Mouse (Mus musculus) heart, adult 2 months (tissue): ENCODE results near the gene Ifitm5. TPM values are rescaled to one million over a fixed set of nuclear protein-coding genes. Genes with fewer than 3 reads are reported as not detected.

ENCODE experiments used
- DNase-seq, 2 experiments: peaks; one replicate each; pipeline ENCODE4 v3.0.0; 2021
- H3K27ac ChIP-seq: fragments of 200-600 bp; 2 replicates; pipeline ENCODE4 v1.8.1; 2022
- H3K27me3 ChIP-seq: fragments of 200-500 bp; 2 replicates; pipeline ENCODE4 v1.6.1; 2012; ENCODE audit warnings: mild to moderate bottlenecking, low read length, inconsistent platforms, mixed read lengths; ENCODE audit not compliant: control insufficient read depth, insufficient read depth
- H3K36me3 ChIP-seq: fragments of 200-500 bp; 2 replicates; pipeline ENCODE4 v1.6.1; 2012; ENCODE audit warnings: low read length, inconsistent platforms; ENCODE audit not compliant: control insufficient read depth, insufficient read depth
- H3K4me1 ChIP-seq: fragments of 200-500 bp; 2 replicates; pipeline ENCODE4 v1.6.1; 2011; ENCODE audit warnings: low read length; ENCODE audit not compliant: control insufficient read depth, insufficient read depth
- H3K4me3 ChIP-seq: fragments of 200-600 bp; 2 replicates; pipeline ENCODE4 v1.8.1; 2022
- H3K79me2 ChIP-seq: fragments of 200-500 bp; replicated peaks from 2 replicates; pipeline ENCODE4 v1.6.1; 2012; ENCODE audit warnings: mild to moderate bottlenecking, inconsistent platforms, low read length, moderate library complexity, mixed read lengths; ENCODE audit not compliant: control insufficient read depth, insufficient read depth
- H3K9ac ChIP-seq: fragments of 200-500 bp; 2 replicates; pipeline ENCODE4 v1.6.1; 2012; ENCODE audit warnings: low read depth, mild to moderate bottlenecking, control low read depth, inconsistent platforms, low read length, mixed read lengths
- CTCF ChIP-seq: fragments of 200-600 bp; IDR thresholded peaks from 2 replicates; pipeline ENCODE4 v1.8.1; 2022; ENCODE audit warnings: antibody characterized with exemption, mild to moderate bottlenecking, moderate library complexity
- EP300 ChIP-seq: fragments of 200-500 bp; IDR thresholded peaks from 2 replicates; pipeline ENCODE4 v1.6.1; 2011; ENCODE audit warnings: low read depth, low read length, control low read depth; ENCODE audit not compliant: insufficient read depth
- POLR2A ChIP-seq: fragments of 200-500 bp; IDR thresholded peaks from 2 replicates; pipeline ENCODE4 v1.6.1; 2011; ENCODE audit warnings: mild to moderate bottlenecking, low read depth, low read length, control low read depth; ENCODE audit not compliant: insufficient read depth
- WGBS: fragments of 180-500 bp; shearing (Covaris S2); methylation state at CpG from one replicate; pipeline ENCODE4 v1.1.7; 2018; 5-methylcytosine and 5-hydroxymethylcytosine counted together
- intact Hi-C: fragments of 180-260 bp; cut with DNase I; formaldehyde crosslinking; loops from one replicate; pipeline ENCODE4 v1.15.1; 2025
- polyA plus RNA-seq: library from polyadenylated mRNA; depleted of rRNA; stranded (reverse); fragments of >200 nt; gene quantifications from 2 replicates; pipeline ENCODE4 v1.2.3, GENCODE M21; 2012
- total RNA-seq, 2 experiments: library from RNA; stranded (reverse); gene quantifications; 2 replicates each; pipeline ENCODE4 v1.2.3; 2021

Gene Ifitm5
- total and polyA plus RNA-seq, 3 experiments: 0.32 to 2.0 (median 0.34) TPM

- Histone ChIP-seq H3K9ac (0 out of 2 replicates have a peak overlapping the region, but pooled peaks have one; percentile 11), H3K27me3 (no peaks in the 10 kb centered on the region), H3K4me3 (no peak overlapping the region), H3K36me3 (no peaks in the 10 kb centered on the region; the same call in 1 of the 2 replicates), H3K79me2 (0 out of 2 replicates have a peak, but pooled peaks cover 2% of the 10 kb centered on the region), H3K4me1 (peaks cover 50% of the 10 kb centered on the region), H3K27ac (peak overlapping the region; percentile 73)
- peak; percentile 39 to 57 for DNase-seq
- TF ChIP-seq CTCF (no peak), EP300 (peak; percentile 84), POLR2A (peak; percentile 52; the same call in 1 of the 2 replicates)
- intact Hi-C loops: no loop called here
- WGBS: 40% methylated on average over 7 of the region's 7 CpGs
Measured at GRCm38 (mm10) chr7:140946980-140947379, 3.1 kb downstream of the Ifitm5 start.

- TF ChIP-seq EP300 (no peak), CTCF (no peak), POLR2A (no peak)
Measured at GRCm38 (mm10) chr7:140946311-140946710, 3.8 kb downstream of the Ifitm5 start.

DNA sequence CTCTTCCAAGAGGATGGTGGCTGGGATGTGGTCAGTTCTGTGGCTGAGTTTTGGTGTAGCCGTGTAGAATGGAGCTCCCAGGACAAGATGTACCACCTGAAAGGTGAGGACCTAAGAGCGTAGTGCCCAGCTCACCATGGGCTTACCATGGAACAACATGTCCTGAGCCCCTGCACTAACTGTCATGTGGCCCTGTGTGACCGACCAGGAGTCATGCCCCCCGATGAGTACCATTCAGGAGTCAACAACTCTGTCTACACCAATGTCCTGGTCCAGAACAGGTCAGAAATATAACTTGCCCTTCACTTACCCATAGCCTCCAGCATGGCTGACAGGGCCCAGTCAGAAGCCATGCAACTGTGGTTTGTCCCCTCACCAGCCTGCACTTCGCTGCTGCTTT, 4.8 kb downstream of the Ifitm5 start:
- WGBS: 96% methylated on average over 5 of the region's 5 CpGs
- TF ChIP-seq EP300 (no peak), CTCF (no peak), POLR2A (no peak)
- Histone ChIP-seq H3K36me3 (no peaks in the 10 kb centered on the region; the same call in 1 of the 2 replicates), H3K79me2 (0 out of 2 replicates have a peak, but pooled peaks cover 2% of the 10 kb centered on the region), H3K9ac (no peak overlapping the region), H3K27ac (no peak overlapping the region), H3K27me3 (no peaks in the 10 kb centered on the region), H3K4me3 (no peak overlapping the region), H3K4me1 (peaks cover 37% of the 10 kb centered on the region)
- DNase-seq: no peak
- intact Hi-C loops: no loop called here

More at GRCm38 (mm10) chr7:140946311-140946710, 3.8 kb downstream of the Ifitm5 start:
- Histone ChIP-seq H3K27ac (peak overlapping the region; percentile 73), H3K27me3 (no peaks in the 10 kb centered on the region), H3K79me2 (0 out of 2 replicates have a peak, but pooled peaks cover 2% of the 10 kb centered on the region), H3K4me1 (peaks cover 46% of the 10 kb centered on the region), H3K36me3 (no peaks in the 10 kb centered on the region; the same call in 1 of the 2 replicates), H3K9ac (no peak overlapping the region), H3K4me3 (no peak overlapping the region)
- WGBS: 84% methylated on average over 10 of the region's 10 CpGs
- intact Hi-C loops: no loop called here
- peak in 1 of 2 experiments; percentile 26 for DNase-seq

DNA sequence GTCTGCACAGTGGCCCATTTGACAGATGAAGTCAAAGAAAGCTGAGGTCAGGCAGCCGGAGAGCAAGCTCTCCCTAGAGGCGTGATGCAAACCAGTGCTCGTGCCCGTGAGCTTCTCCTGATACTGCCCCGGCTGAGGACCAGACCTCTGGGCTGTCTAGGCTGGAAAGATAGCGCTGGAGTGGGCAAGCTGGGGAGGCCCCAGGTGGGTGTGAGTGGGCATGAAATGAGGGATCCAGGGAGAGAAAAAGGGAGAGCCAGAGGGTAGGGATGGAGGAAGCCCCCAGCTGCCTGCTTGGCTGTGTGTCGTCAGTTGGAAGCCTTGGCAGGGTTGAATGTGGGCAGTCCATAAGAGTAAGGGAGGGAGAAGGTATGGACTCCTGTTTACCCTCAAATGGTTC, 5.9 kb downstream of the Ifitm5 start:
- Histone ChIP-seq H3K27ac (no peak overlapping the region), H3K9ac (no peak overlapping the region), H3K4me1 (peaks cover 32% of the 10 kb centered on the region), H3K4me3 (no peak overlapping the region), H3K36me3 (no peaks in the 10 kb centered on the region; the same call in 1 of the 2 replicates), H3K27me3 (no peaks in the 10 kb centered on the region), H3K79me2 (no peaks in the 10 kb centered on the region)
- intact Hi-C loops: loop anchor here (5.0 kb wide), 1 partner anchor 248 kb away; the partner anchor contains the start of genes Hras and Lrrc56
- 79% methylated on average over 7 of the region's 7 CpGs for WGBS
- no peak for DNase-seq
- no peak for TF ChIP-seq POLR2A
- no peak for TF ChIP-seq CTCF
- no peak for TF ChIP-seq EP300

- DNase-seq: no peak
- 82% methylated on average over 4 of the region's 4 CpGs for WGBS
- intact Hi-C loops: loop anchor here (5.0 kb wide), 1 partner anchor 249 kb away; the partner anchor contains the start of genes Hras and Lrrc56
- no peak for TF ChIP-seq EP300
- TF ChIP-seq POLR2A: no peak
- TF ChIP-seq CTCF: no peak
- no peak overlapping the region for H3K4me3 ChIP-seq
- no peaks in the 10 kb centered on the region for H3K36me3 ChIP-seq
- H3K9ac ChIP-seq: no peak overlapping the region
- H3K27ac ChIP-seq: peak overlapping the region; percentile 33
- no peaks in the 10 kb centered on the region for H3K27me3 ChIP-seq
- H3K79me2 ChIP-seq: no peaks in the 10 kb centered on the region
- peaks cover 29% of the 10 kb centered on the region for H3K4me1 ChIP-seq
Measured at GRCm38 (mm10) chr7:140943356-140943755, 6.7 kb downstream of the Ifitm5 start.

DNA sequence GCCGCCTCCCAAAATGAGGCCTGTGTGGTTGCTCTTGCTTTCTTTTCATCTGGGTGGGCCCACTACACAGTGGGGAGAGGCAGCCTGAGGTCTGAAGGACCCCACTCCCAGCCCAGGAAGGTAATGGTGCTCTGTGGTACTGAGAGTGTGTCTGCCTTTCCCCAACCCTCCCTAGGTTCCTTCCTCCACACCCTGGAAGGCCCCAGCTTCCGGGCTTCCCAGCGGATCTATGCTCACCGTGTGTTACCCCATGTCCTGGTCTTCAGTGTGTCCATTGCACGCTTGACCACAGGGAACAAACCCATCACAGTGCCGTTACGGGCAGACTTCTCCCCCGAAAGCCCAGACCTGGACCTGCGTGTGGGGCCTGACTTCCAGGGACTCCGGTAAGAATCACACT, 7.3 kb downstream of the Ifitm5 start:
- no peak overlapping the region for H3K4me3 ChIP-seq
- no peak for TF ChIP-seq POLR2A
- peak in 1 of 2 experiments; percentile 37 for DNase-seq
- intact Hi-C loops: loop anchor here (1.0 to 5.0 kb wide), 2 partner anchors 10 to 249 kb away; partner anchors contain the start of genes Hras and Lrrc56
- H3K27ac ChIP-seq: peak overlapping the region; percentile 97
- no peaks in the 10 kb centered on the region for H3K79me2 ChIP-seq
- 78% methylated on average over 10 of the region's 10 CpGs for WGBS
- peaks cover 24% of the 10 kb centered on the region for H3K4me1 ChIP-seq
- H3K9ac ChIP-seq: no peak overlapping the region
- H3K27me3 ChIP-seq: no peaks in the 10 kb centered on the region
- H3K36me3 ChIP-seq: no peaks in the 10 kb centered on the region
